Mouse (Mus musculus) heart, embryonic 11.5 days (tissue): ENCODE data around the gene Vmp1. TPM values are rescaled to one million over a fixed set of nuclear protein-coding genes. Genes with fewer than 3 reads are reported as not detected.

Source experiments
- ATAC-seq: fragments of 200-750 bp; cut with Nextera tagmentation; replicated peaks from 2 replicates; pipeline ENCODE4 v1.8.0; 2017; ENCODE audit warnings: moderate library complexity; ENCODE audit not compliant: insufficient number of reproducible peaks, low FRiP score, low TSS enrichment
- H3K27ac ChIP-seq: fragments of 300-500 bp; sonication (generic); 2 replicates; pipeline ENCODE4 v1.5.1; 2014; ENCODE audit warnings: mild to moderate bottlenecking, low read depth, low read length
- H3K27me3 ChIP-seq: fragments of 300-500 bp; sonication (generic); 2 replicates; pipeline ENCODE4 v1.6.1; 2014; ENCODE audit warnings: mild to moderate bottlenecking, low read length, mixed read lengths; ENCODE audit not compliant: control insufficient read depth, insufficient read depth
- H3K36me3 ChIP-seq: fragments of 300-500 bp; sonication (generic); 2 replicates; pipeline ENCODE4 v1.6.1; 2014; ENCODE audit warnings: mild to moderate bottlenecking, low read length, moderate library complexity, mixed read lengths; ENCODE audit not compliant: control insufficient read depth, insufficient read depth
- H3K4me1 ChIP-seq: fragments of 300-500 bp; sonication (generic); 2 replicates; pipeline ENCODE4 v1.6.1; 2014; ENCODE audit warnings: low read length; ENCODE audit not compliant: control insufficient read depth, insufficient read depth
- H3K4me2 ChIP-seq: fragments of 300-500 bp; sonication (generic); 2 replicates; pipeline ENCODE4 v1.6.1; 2014; ENCODE audit warnings: mild to moderate bottlenecking, moderate library complexity
- H3K4me3 ChIP-seq: fragments of 300-500 bp; sonication (generic); 2 replicates; pipeline ENCODE4 v1.5.1; 2014; ENCODE audit warnings: low read depth, low read length
- H3K9ac ChIP-seq: fragments of 300-500 bp; sonication (generic); 2 replicates; pipeline ENCODE4 v1.6.1; 2014; ENCODE audit warnings: mild to moderate bottlenecking, low read depth, low read length, moderate library complexity
- H3K9me3 ChIP-seq: fragments of 300-500 bp; sonication (generic); replicated peaks from 2 replicates; pipeline ENCODE4 v1.6.1; 2016; ENCODE audit warnings: low read length; ENCODE audit not compliant: control insufficient read depth
- WGBS: fragments of 180-500 bp; shearing (Covaris S2); extraction: QIAGEN DNeasy Blood & Tissue Kit; methylation state at CpG from one replicate; pipeline ENCODE4 v1.1.7; 2014; ENCODE audit not compliant: insufficient replicate concordance; 5-methylcytosine and 5-hydroxymethylcytosine counted together
- polyA plus RNA-seq: library from polyadenylated mRNA; unstranded; fragments of >200 nt; fragmentation: Nextera tagmentation; extraction: Ambion mirVana; gene quantifications from 2 replicates; pipeline ENCODE4 v1.2.1, GENCODE M21; 2014

Gene Vmp1
- polyA plus RNA-seq, 1 experiment from 2014 or later, result 112 TPM

- H3K4me1 ChIP-seq, result no peaks in the 10 kb centered on the region
- no peak overlapping the region for H3K9ac ChIP-seq
- no peaks in the 10 kb centered on the region for H3K9me3 ChIP-seq
- no peak overlapping the region for H3K27ac ChIP-seq
- H3K27me3 ChIP-seq, result no peaks in the 10 kb centered on the region
- H3K4me2 ChIP-seq, result no peak overlapping the region
- no peak overlapping the region for H3K4me3 ChIP-seq
- no peak for ATAC-seq
- H3K36me3 ChIP-seq, result peaks cover 21% of the 10 kb centered on the region
These were observed 31.0 kb upstream of the Vmp1 start for GRCm38 (mm10) chr11:86714606-86715005.

- no peaks in the 10 kb centered on the region for H3K9me3 ChIP-seq
- no peak overlapping the region for H3K9ac ChIP-seq
- no peaks in the 10 kb centered on the region for H3K4me1 ChIP-seq
- H3K4me2 ChIP-seq, result no peak overlapping the region
- 93% methylated on average over 4 of the region's 4 CpGs for WGBS
- no peak overlapping the region for H3K4me3 ChIP-seq
- no peak overlapping the region for H3K27ac ChIP-seq
- H3K27me3 ChIP-seq, result no peaks in the 10 kb centered on the region
- H3K36me3 ChIP-seq, result peaks cover 28% of the 10 kb centered on the region
- no peak for ATAC-seq
These were observed 17.5 kb upstream of the Vmp1 start for GRCm38 (mm10) chr11:86701151-86701550.

- WGBS, result 83% methylated on average over 4 of the region's 4 CpGs
- no peak for ATAC-seq
These were observed 11.8 kb upstream of the Vmp1 start for GRCm38 (mm10) chr11:86695461-86695860.

GRCm38 (mm10) chr11:86692546-86692945 lies 8.9 kb upstream of the Vmp1 start:
- 85% methylated on average over 2 of the region's 2 CpGs for WGBS
- Histone ChIP-seq H3K4me1 (no peaks in the 10 kb centered on the region), H3K36me3 (peaks cover 5% of the 10 kb centered on the region), H3K27me3 (no peaks in the 10 kb centered on the region), H3K9ac (no peak overlapping the region), H3K4me3 (no peak overlapping the region), H3K27ac (no peak overlapping the region), H3K9me3 (no peaks in the 10 kb centered on the region), H3K4me2 (no peak overlapping the region)
- no peak for ATAC-seq

More at GRCm38 (mm10) chr11:86695461-86695860, 11.8 kb upstream of the Vmp1 start:
- H3K36me3 ChIP-seq, result peaks cover 4% of the 10 kb centered on the region; the same call in 1 of the 2 replicates
- no peaks in the 10 kb centered on the region for H3K4me1 ChIP-seq
- H3K9ac ChIP-seq, result no peak overlapping the region
- no peaks in the 10 kb centered on the region for H3K9me3 ChIP-seq
- no peaks in the 10 kb centered on the region for H3K27me3 ChIP-seq
- no peak overlapping the region for H3K27ac ChIP-seq
- no peak overlapping the region for H3K4me3 ChIP-seq
- no peak overlapping the region for H3K4me2 ChIP-seq

GRCm38 (mm10) chr11:86691956-86692355 lies 8.3 kb upstream of the Vmp1 start:
- Histone ChIP-seq H3K36me3 (peaks cover 5% of the 10 kb centered on the region), H3K27me3 (no peaks in the 10 kb centered on the region), H3K4me3 (no peak overlapping the region), H3K9ac (no peak overlapping the region), H3K27ac (no peak overlapping the region), H3K9me3 (no peaks in the 10 kb centered on the region), H3K4me2 (no peak overlapping the region), H3K4me1 (no peaks in the 10 kb centered on the region)
- no peak for ATAC-seq
- 96% methylated on average over 2 of the region's 2 CpGs for WGBS

- Histone ChIP-seq H3K36me3 (peaks cover 5% of the 10 kb centered on the region), H3K9me3 (no peaks in the 10 kb centered on the region), H3K4me2 (no peak overlapping the region), H3K27ac (no peak overlapping the region), H3K4me3 (no peak overlapping the region), H3K9ac (no peak overlapping the region), H3K4me1 (no peaks in the 10 kb centered on the region), H3K27me3 (no peaks in the 10 kb centered on the region)
- no peak for ATAC-seq
- WGBS, result 92% methylated on average over 3 of the region's 3 CpGs
These were observed 7.8 kb upstream of the Vmp1 start for GRCm38 (mm10) chr11:86691482-86691881.

- no peaks in the 10 kb centered on the region for H3K27me3 ChIP-seq
- peaks cover 5% of the 10 kb centered on the region for H3K36me3 ChIP-seq
- H3K9ac ChIP-seq, result no peak overlapping the region
- ATAC-seq, result no peak
- no peaks in the 10 kb centered on the region for H3K4me1 ChIP-seq
- no peak overlapping the region for H3K27ac ChIP-seq
- H3K9me3 ChIP-seq, result no peaks in the 10 kb centered on the region
- 90% methylated on average over 3 of the region's 3 CpGs for WGBS
- no peak overlapping the region for H3K4me2 ChIP-seq
- no peak overlapping the region for H3K4me3 ChIP-seq
These were observed 6.7 kb upstream of the Vmp1 start for GRCm38 (mm10) chr11:86690383-86690782.

GRCm38 (mm10) chr11:86685366-86685765 lies 1.7 kb upstream of the Vmp1 start:
- Histone ChIP-seq H3K9ac (no peak overlapping the region), H3K9me3 (no peaks in the 10 kb centered on the region), H3K27ac (no peak overlapping the region), H3K4me3 (no peak overlapping the region), H3K36me3 (peaks cover 3% of the 10 kb centered on the region; the same call in 1 of the 2 replicates), H3K27me3 (no peaks in the 10 kb centered on the region), H3K4me2 (peak overlapping the region; percentile 66), H3K4me1 (peaks cover 16% of the 10 kb centered on the region)
- 87% methylated on average over 1 of the region's 1 CpGs for WGBS
- ATAC-seq, result no peak

GRCm38 (mm10) chr11:86684126-86685012 lies 733 bp upstream of the Vmp1 start:
- ATAC-seq, result 0 out of 2 replicates have a peak, but pooled peaks have one; percentile 16
- Histone ChIP-seq H3K4me2 (peak overlapping the region; percentile 66), H3K27me3 (no peaks in the 10 kb centered on the region), H3K27ac (peak overlapping the region; percentile 90), H3K4me3 (peak overlapping the region; percentile 78), H3K4me1 (peaks cover 16% of the 10 kb centered on the region), H3K9me3 (no peaks in the 10 kb centered on the region), H3K36me3 (no peaks in the 10 kb centered on the region), H3K9ac (peak overlapping the region; percentile 87)
- 8% methylated on average over 20 of the region's 20 CpGs for WGBS
